ENCODE assay signal across 17 mouse cellular contexts in genomic region chr13:44506975-44507374, GRCm38 (mm10).
DNase-seq lines count a peak whose midpoint lies in the region; ATAC-seq and TF ChIP-seq lines count a peak whose summit lies in the region.
"Had no signal": no experiment of that assay in that cellular context is flagged by ENCODE, and none has a peak within 500 bp of the region (broad histone marks: within the 10 kb centered on the region; RNA-seq: fewer than 3 reads in every experiment).

No protein-coding gene starts in this region.

- peak; percentile 92 for ATAC-seq in activated CD4-positive, CD25-positive, alpha-beta regulatory T cell, adult 4 months
- ATAC-seq in hindbrain, embryonic 12.5 days (ENCODE audit: low FRiP score) = no peak
- ATAC-seq: forebrain, embryonic 13.5 days had no signal

- H3K36me3 ChIP-seq in spleen, adult 2 months (ENCODE audit: control insufficient read depth, insufficient read depth, low read length) = no peaks in the 10 kb centered on the region
- H3K36me3 ChIP-seq in hindbrain, embryonic 12.5 days = no peaks in the 10 kb centered on the region
- H3K36me3 ChIP-seq in midbrain, embryonic 10.5 days = no peaks in the 10 kb centered on the region
- H3K36me3 ChIP-seq: heart, embryonic 13.5 days; hindbrain, embryonic 13.5 days; midbrain, embryonic 12.5 days; neural tube, embryonic 13.5 days had no signal

- peak in 1 of 2 experiments; percentile 28 for DNase-seq in spleen, adult 2 months (ENCODE audit: low read depth in 1 of 2, low spot score in 2 of 2)
- no peak for DNase-seq in spleen, adult 18-20 months
- peak; percentile 48 for DNase-seq in lung, postnatal 25 days (ENCODE audit: low spot score)
- DNase-seq in natural killer cell, adult 2 months (ENCODE audit: low spot score in 2 of 2) = peak; percentile 59 to 68
- no peak for DNase-seq in left cerebral cortex, postnatal 25 days (ENCODE audit: low spot score in 2 of 2)
- DNase-seq in midbrain, embryonic 10.5 days (ENCODE audit: low spot score) = no peak
- DNase-seq: adrenal gland, postnatal 10 days; cerebellum, postnatal 25 days; kidney, adult 8-10 months; right cerebral cortex, adult 18-20 months had no signal

- H3K9ac ChIP-seq in hindbrain, embryonic 12.5 days = no peak overlapping the region
- H3K9ac ChIP-seq: forebrain, embryonic 13.5 days; heart, embryonic 13.5 days; hindbrain, embryonic 13.5 days; midbrain, embryonic 12.5 days; neural tube, embryonic 13.5 days had no signal

- H3K9me3 ChIP-seq in hindbrain, embryonic 12.5 days (replicated peaks) = no peaks in the 10 kb centered on the region
- no peaks in the 10 kb centered on the region for H3K9me3 ChIP-seq in midbrain, embryonic 10.5 days (replicated peaks)
- H3K9me3 ChIP-seq: forebrain, embryonic 13.5 days; heart, embryonic 13.5 days; hindbrain, embryonic 13.5 days; midbrain, embryonic 12.5 days; neural tube, embryonic 13.5 days had no signal

- no peak for TF ChIP-seq CTCF in spleen, adult 2 months (IDR thresholded peaks at IDR 0.05; ENCODE audit: extremely low read depth, insufficient read depth, insufficient read length, insufficient replicate concordance)

- intact Hi-C loops in left cerebral cortex, postnatal 25 days (cut with DNase I) = no loop called here

- no peaks in the 10 kb centered on the region for H3K27me3 ChIP-seq in spleen, adult 2 months (ENCODE audit: control insufficient read depth, insufficient read depth, low read length)
- peaks cover 13% of the 10 kb centered on the region for H3K27me3 ChIP-seq in hindbrain, embryonic 12.5 days
- H3K27me3 ChIP-seq in midbrain, embryonic 10.5 days (ENCODE audit: low read depth, poor library complexity, severe bottlenecking) = peaks cover 11% of the 10 kb centered on the region; the same call in 1 of the 2 replicates
- H3K27me3 ChIP-seq: forebrain, embryonic 13.5 days; heart, embryonic 13.5 days had no signal

- 6% methylated on average over 5 of the region's 5 CpGs for whole genome bisulfite sequencing in spleen, adult 2 months
- 67% methylated on average over 5 of the region's 5 CpGs for WGBS in hindbrain, embryonic 12.5 days
- 65% methylated on average over 5 of the region's 5 CpGs for WGBS in midbrain, embryonic 10.5 days

- H3K4me2 ChIP-seq in hindbrain, embryonic 12.5 days (replicated peaks) = no peak overlapping the region
- H3K4me2 ChIP-seq: forebrain, embryonic 13.5 days; heart, embryonic 13.5 days; hindbrain, embryonic 13.5 days; midbrain, embryonic 12.5 days; neural tube, embryonic 13.5 days had no signal

- peaks cover 20% of the 10 kb centered on the region for H3K4me1 ChIP-seq in spleen, adult 2 months (ENCODE audit: control insufficient read depth, insufficient read depth, insufficient read length)
- H3K4me1 ChIP-seq in hindbrain, embryonic 12.5 days = peaks cover 7% of the 10 kb centered on the region
- H3K4me1 ChIP-seq in midbrain, embryonic 10.5 days = peaks cover 40% of the 10 kb centered on the region

- H3K27ac ChIP-seq in spleen, adult 2 months (ENCODE audit: insufficient read depth, low read length) = peak overlapping the region; percentile 55
- H3K27ac ChIP-seq in hindbrain, embryonic 12.5 days = no peak overlapping the region
- H3K27ac ChIP-seq in midbrain, embryonic 10.5 days (replicated peaks) = no peak overlapping the region
- H3K27ac ChIP-seq: forebrain, embryonic 13.5 days; heart, embryonic 13.5 days; hindbrain, embryonic 13.5 days; midbrain, embryonic 12.5 days; neural tube, embryonic 13.5 days had no signal

- no peak for TF ChIP-seq POLR2A in spleen, adult 2 months (IDR thresholded peaks at IDR 0.05; ENCODE audit: low read depth, low read length)

- H3K4me3 ChIP-seq in spleen, adult 2 months (ENCODE audit: extremely low read depth, insufficient read depth, insufficient read length) = no peak overlapping the region; the same call in 1 of the 2 replicates
- no peak overlapping the region for H3K4me3 ChIP-seq in hindbrain, embryonic 12.5 days
- no peak overlapping the region for H3K4me3 ChIP-seq in midbrain, embryonic 10.5 days
- H3K4me3 ChIP-seq: forebrain, embryonic 13.5 days; heart, embryonic 13.5 days; hindbrain, embryonic 13.5 days; midbrain, embryonic 12.5 days; neural tube, embryonic 13.5 days had no signal

Comparison
In these comparisons a context has a peak if more than half of its experiments do, and no peak if none do; other contexts are left out.
1. DNase-seq: peak in lung, postnatal 25 days (single experiment) and natural killer cell, adult 2 months (2 of 2); none in spleen, adult 18-20 months (0 of 2), left cerebral cortex, postnatal 25 days (0 of 2) and midbrain, embryonic 10.5 days (single experiment).